ENCODE assay signal across 8 mouse cellular contexts in genomic region chr2:29787104-29787917, GRCm38 (mm10). TPM values are rescaled to one million over a fixed set of nuclear protein-coding genes. Genes with fewer than 3 reads are reported as not detected.
DNase-seq lines count a peak whose midpoint lies in the region; ATAC-seq and TF ChIP-seq lines count a peak whose summit lies in the region.

Gene Coq4, plus strand, starts transcription at chr2:29787493.

- H3K4me3 ChIP-seq in cortical plate, adult 2 months (ENCODE audit: insufficient read depth, low read length) = peak within 1 kb of the TSS; percentile 66

- H3K27ac ChIP-seq in cortical plate, adult 2 months (ENCODE audit: insufficient read depth, low read length) = peak within 1 kb of the TSS; percentile 53

- DNase-seq in gastrocnemius, postnatal 10 days = peak; percentile 79
- DNase-seq in induced T-regulatory cell, adult 2 months (ENCODE audit: low read depth) = peak; percentile 98
- peak; percentile 76 to 96 for DNase-seq in left cerebral cortex, adult 9 months (ENCODE audit: low spot score in 2 of 2)
- DNase-seq in right cerebral cortex, postnatal 14 days = peak; percentile 85
- DNase-seq in urinary bladder, postnatal 36 days (ENCODE audit: low spot score in 2 of 2) = peak; percentile 87

- TF ChIP-seq CTCF in cortical plate, adult 2 months (IDR thresholded peaks at IDR 0.05; ENCODE audit: extremely low read depth, insufficient read depth, low read length) = no peak

- H3K4me1 ChIP-seq in cortical plate, adult 2 months (ENCODE audit: control insufficient read depth, insufficient read depth, low read length) = no peaks in the 10 kb centered on the region; the same call in 1 of the 2 replicates

- peak; percentile 91 for ATAC-seq in activated CD4-positive, CD25-positive, alpha-beta regulatory T cell, adult 4 months
- ATAC-seq in megakaryocyte progenitor cell, adult 5-6 weeks (replicated peaks; ENCODE audit: poor library complexity) = peak; percentile 97

- peak; percentile 74 for TF ChIP-seq POLR2A in cortical plate, adult 2 months (IDR thresholded peaks at IDR 0.05; ENCODE audit: extremely low read depth, insufficient read depth, low read length)

RNA-seq across cellular contexts. Expression of gene Coq4, which starts in this region (rescaled TPM):
- 10 to 100 TPM in 1 of 2 experiments, 1 to 10 TPM in 1; 5.8 to 10.5 TPM for polyA plus RNA-seq in activated CD4-positive, CD25-positive, alpha-beta regulatory T cell, adult 4 months (2017; shearing (Covaris generic))
- polyA plus RNA-seq in cortical plate, adult 2 months (2012; rRNA removed) = 39.0 and 42.6 TPM in 2 replicates
- 1 to 10 TPM; 8.0 to 8.7 TPM for total RNA-seq in gastrocnemius, postnatal 10 days (2021)
- total RNA-seq in megakaryocyte progenitor cell, adult 5-6 weeks (2015) = 17.4 and 18.2 TPM in 2 replicates
- 10.5 and 12.5 TPM in 2 replicates for total RNA-seq in megakaryocyte progenitor cell, adult 5-6 weeks (2017)

Comparison
In these comparisons a context has a peak if more than half of its experiments do, and no peak if none do; other contexts are left out.
1. Peak in every context shown above with its lines: DNase-seq, ATAC-seq, H3K4me3 ChIP-seq and H3K27ac ChIP-seq.